Mouse (Mus musculus) NIH3T3 (cell line): Measurements from ENCODE around the gene Prrc2b.
A peak's percentile ranks its signal among the peaks of the same experiment; 100 is the strongest.

Experiments used
- DNase-seq: peaks from one replicate; pipeline ENCODE4 v3.0.0-alpha.2; 2012; ENCODE audit warnings: low read depth

Prrc2b gene

DNA sequence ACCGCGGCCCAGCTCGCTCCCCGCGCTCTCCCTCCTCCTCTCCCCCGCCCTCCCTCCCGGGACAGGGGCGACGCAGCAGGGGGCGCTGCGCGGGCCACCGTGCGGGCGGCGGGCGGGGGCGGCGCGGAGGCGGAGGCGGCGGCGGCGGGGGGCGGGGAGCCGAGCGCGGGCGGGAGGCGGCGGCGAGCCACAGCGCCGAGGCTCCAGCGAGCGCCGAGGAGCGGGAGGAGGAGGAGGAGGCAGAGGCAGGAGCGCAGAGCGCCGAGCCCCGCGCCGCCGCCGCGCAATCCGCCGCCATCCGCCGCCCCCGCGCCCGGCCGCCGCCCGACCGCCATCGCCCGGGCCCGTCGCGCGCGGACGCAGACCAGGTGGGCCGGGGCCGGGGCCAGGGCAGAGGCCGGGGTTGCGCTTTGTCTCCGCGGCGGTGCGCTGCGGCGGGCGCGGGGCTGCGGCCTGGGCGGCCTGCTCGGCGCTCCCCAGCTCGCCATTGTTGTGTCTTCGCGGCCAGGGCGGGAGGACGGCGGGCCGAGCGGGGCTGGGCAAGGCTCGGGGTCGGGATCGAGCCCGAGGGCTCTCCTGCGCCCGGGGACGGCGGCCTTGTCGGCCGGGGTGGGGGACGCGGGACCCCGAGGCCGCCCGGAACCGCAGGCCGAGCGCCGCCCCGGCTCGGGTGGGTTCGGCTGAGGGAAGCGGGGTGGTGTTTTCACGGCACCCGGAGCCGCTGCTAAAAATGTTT, at the start of gene Prrc2b:
TSS of gene Prrc2b (plus strand) at position 159 of the 736 bp plus-strand sequence.
- DNase-seq = peak; percentile 81

GRCm38 (mm10) chr2:32102944-32103343, 47.9 kb upstream of the Prrc2b start:
- no peak for DNase-seq

DNA sequence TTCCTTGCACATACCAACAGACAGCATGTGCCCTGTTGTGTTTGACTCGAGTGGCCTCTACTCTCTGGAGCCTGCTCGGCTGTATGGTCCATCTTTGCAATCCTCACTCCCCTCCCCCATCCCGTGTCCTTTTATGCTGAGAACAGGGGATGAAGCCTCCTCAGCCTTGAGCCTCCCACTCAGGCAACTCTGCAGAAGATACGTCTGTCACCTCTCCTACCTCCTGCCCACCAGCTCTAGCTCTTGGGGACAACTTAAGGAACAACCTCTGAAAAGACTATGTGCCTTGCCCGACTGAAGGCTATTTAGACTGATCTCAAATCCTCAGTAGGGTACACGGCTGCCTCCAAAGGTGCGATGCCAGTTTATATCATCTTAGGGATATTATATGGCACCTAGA, 47.3 kb upstream of the Prrc2b start:
- DNase-seq = no peak

DNA sequence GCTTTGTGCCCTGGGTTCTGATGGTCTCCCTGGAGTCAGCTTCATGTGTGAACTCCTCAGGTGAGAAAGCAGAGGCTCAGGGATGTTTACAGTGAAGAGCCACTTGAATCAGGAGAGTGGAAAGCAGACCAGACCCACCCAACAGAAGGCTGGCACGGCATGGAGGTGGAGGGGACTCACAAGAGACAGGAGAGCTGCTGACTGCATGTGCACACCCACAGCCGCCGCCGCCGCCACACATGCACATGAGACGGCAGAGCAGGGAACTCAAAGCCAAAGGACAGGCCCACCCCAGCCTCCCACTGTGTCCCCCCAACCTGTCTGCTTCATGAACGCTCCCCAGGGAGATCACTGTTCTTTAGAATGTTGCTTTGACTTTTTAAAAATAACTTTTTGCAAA, 46.8 kb upstream of the Prrc2b start:
- DNase-seq = no peak

DNA sequence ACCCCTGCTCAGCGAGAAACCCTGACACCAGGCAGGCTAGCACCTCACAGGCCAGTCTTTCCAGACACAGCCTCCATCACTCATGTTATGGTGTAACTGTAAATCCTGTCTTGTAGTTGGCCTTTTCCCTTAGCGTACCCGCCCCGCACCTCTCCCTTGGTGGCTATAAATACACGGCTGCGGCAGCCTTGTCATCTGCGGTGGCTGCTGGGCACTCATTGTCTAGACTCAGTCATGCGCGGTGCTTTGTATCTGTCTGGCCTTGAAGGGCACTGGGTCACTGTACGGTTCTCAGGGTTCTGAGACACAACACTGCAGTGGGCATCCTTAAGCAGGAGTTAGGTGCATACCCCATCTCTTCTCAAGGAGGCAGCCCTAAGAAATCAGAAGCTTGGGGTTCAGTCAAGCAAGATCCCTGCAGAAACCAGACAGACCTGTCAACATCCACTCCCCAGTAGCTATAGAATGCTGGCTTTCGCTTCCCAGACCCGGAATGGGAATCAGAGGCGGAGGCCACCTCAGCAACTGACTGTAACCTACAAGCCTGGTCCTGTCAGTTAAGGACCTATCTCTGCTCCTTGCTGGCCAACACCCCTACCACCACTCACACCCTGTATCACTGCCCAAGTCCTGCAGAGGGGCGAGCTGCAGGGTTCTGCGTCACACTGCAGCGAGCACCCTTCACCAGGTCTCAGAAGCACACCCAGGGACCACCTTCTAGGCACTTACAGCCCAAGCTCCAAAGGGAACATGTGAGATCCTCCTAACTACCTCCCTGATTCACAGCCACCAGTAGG, 45.6 kb upstream of the Prrc2b start:
- no peak for DNase-seq

DNA sequence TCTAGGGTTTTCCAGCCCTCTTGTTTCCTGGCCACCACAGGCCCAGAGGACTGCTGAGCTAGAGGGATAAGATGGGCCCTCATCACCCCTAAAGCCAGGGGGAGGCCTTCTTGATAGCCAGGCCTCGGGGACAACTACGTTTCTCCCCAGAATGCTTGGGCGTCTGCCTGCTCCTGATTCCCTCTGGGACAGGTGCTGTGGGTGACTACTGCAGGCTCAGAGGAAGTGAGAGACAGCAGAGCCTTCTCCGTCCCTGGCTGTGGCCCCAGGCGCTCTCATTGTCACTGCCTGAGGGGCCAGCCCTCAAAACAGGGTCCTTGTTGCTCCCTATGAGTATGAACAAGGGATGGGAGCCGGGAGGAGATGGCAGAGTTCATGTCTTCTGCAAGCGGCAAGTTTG, 45.0 kb upstream of the Prrc2b start:
- no peak for DNase-seq

DNA sequence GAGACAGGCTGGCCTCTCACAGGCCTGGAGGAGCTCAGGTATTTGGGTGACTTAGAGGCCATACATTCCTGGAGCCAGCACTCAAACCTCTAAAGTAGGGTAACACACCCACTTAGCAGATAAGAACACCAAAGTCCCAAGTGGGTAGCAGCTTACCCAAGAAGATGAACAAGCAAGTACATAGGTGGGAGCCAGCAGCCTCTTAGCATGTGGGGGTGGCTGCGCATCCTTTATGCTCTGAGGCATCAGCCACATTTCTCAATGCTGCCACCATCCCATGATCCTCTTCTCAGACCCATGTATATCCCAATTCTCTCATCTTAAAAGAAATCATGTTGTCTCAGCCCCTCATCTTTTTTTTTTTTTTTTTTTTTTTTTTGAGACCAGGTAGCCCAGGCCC, 39.6 kb upstream of the Prrc2b start:
- DNase-seq = no peak

DNA sequence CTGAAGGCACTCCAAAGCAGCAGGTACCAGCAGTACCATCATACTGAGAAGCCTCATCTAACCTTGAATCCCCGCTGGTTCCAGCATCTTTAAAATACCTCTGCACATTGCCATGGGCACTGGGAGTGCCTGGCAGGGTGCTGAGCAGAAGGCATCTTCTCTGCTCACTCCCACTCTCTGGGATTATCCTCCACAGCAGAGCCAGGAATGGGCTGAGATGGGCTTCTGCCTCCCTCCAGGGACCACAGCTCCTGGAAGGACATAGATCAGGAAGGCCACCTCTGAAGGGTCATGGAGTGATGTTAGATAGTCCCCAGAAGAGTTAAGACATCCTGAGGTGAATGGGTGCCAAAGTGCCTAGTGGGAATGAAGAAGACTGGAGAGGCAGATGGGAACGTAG, 38.3 kb upstream of the Prrc2b start:
- no peak for DNase-seq

- DNase-seq = no peak
These were observed 35.0 kb upstream of the Prrc2b start for GRCm38 (mm10) chr2:32115851-32116268.

DNA sequence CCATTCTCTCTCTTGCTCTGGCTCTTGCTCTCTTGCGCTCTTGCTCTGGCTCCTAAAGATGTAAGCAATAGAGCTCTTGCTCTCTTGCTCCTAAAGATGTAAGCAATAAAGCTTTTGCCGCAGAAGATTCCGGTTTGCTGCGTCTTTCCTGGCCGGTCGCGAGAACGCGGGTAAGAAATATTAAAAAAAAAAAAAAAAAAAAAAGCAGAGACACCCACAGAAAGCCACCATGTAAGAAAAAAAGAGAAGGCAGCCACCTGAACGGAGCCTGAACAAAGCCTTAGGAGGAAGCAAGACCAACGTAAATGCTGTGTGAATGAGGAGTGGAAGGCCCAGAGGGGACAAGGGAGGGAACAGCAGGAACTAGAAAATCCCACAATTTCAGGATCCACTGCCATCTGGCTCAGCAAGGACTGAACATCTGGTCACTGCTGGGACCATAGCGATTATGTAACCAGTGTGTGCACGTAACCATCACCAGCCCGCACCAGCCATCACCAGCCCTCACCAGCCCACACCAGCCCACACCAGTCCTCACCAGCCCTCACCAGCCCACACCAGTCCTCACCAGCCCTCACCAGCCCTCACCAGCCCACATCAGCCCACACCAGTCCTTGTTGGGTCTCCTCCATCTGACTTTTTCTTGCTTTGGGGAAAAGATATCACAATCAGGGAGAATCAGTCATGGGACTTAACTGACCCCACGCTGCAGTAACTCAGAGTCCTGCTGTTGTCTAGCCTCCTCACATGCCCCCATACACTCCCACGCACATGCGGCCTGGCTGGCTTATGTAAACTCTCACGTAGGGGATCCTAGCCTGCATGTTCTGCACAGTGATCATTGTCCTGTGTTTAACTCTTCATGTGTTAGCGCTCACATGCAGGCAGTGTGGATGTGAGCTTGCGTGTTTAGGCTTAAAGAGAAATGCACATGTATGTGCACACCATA, 30.8 kb upstream of the Prrc2b start:
- no peak for DNase-seq

DNA sequence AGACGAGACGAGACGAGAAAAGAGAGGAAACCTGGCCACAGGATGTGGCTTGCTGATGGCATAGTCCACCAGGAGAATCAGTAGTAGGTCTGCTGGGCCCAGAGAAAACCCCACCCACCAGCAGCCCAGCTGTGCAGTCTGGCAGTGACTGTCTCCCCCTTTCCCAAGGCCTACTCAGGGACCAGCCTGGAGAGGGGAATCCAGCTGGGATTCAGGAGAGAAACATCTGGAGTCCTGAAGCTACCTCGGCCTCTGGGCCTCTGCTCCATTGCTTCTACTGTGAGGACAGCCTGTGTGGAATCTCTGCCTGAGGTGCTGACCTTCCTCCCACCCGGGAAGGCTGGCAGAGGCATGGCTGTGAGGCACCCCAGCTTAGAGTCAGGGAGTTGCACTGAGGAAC, 29.7 kb upstream of the Prrc2b start:
- no peak for DNase-seq

GRCm38 (mm10) chr2:32121785-32122184, 29.1 kb upstream of the Prrc2b start:
- DNase-seq = no peak

- no peak for DNase-seq
These were observed 23.0 kb upstream of the Prrc2b start for GRCm38 (mm10) chr2:32127653-32128535.

- DNase-seq = no peak
These were observed 22.4 kb upstream of the Prrc2b start for GRCm38 (mm10) chr2:32128536-32128841.

- DNase-seq = peak; percentile 86
These were observed 21.4 kb upstream of the Prrc2b start for GRCm38 (mm10) chr2:32129383-32130074.

DNA sequence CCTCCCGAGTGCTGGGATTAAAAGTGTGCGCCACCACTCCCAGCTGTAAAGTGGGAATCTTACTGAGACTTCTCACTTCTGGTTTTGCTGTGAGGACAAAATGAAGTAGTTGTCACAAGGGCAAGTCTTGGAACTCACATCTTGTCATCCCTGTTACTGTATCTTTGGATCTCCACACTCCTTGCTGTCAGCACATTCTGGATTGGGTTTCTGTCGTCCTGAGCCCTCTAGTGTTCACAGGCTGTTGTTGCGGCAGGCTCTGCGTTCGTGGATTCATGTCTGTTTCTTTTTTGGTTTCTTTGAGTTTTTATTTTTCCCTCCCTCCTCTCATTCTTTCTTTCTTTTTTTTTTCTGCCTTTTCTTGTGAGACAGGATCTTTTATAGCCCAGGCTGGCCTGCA, 20.4 kb upstream of the Prrc2b start:
- peak; percentile 85 for DNase-seq

- DNase-seq = no peak
These were observed 19.6 kb upstream of the Prrc2b start for GRCm38 (mm10) chr2:32131205-32131834.

DNA sequence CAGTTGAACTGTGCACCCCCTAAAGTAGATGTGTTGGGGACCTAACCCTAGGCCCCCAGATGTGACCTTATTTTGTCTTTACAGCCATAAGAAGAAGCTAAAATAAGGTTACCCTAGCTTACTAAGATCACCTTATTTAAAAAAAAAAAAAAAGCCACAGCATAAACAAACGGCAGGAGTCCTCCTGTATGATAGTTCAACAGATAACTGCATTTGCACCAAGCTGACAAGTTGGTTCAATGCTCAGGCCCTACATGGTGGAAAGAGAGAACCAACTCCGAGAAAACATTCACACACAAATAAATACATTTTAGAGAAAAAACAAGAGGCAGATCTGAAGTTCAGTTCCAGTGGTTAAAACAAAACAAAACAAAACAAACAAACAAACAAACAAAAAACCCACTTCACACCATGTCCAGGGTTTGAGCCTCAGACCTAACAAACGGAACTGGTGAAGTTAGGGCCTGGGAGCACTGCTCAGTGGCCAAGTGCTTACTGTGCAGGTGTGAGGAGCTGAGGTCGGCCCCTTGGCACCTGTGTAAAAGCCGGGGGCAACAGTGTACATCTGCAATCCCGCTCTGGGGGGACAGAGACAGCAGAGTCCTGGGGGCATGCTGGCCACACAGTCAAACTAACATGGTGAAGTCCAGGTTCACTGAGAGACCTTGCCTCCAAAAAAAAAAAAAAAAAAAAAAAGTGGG, 18.9 kb upstream of the Prrc2b start:
- DNase-seq = no peak

DNA sequence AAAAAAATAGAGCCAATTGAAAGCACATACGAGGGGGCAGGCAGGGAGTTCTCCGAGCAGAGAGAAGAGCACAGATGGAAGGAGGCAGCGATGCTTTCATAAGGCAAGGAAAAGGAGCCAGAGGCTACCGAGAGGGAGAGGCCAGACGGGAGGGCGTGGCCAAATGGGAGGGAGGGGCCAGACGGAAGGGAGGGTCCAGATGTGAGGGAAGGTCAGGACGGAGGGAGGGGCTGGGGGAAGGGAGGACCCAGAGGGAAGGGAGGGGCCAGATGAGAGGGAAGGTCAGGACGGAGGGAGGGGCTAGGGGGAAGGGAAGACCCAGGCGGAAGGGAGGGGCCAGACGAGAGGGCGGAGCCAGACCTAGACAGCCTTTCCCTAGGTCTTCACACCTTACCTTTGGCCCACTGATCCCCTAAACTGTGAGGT, 18.3 kb upstream of the Prrc2b start:
- peak; percentile 88 for DNase-seq

DNA sequence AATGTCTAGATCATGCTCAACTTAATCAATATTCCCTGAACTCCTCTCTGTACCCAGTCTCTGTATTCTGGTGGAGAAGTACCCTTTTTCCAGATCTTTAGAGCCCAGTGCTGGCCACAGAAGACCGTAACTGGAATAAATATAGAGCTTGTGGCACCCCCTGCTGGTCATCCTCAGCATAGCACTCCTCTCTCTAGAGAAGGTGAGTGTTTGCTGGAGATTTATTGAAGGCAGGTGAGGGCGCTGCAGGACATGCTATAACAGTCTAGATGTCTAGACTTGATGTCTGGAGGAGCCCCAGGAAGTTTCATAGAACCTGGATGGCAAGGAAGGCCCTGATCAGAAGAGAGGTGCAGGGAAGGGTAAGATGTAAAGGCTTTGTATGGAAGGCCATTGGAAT, 16.8 kb upstream of the Prrc2b start:
- peak; percentile 91 for DNase-seq
